Comparison of ENCODE assay signal across 27 mouse cellular contexts in genomic region chr19:58021514-58022284, GRCm38 (mm10).
A peak's percentile ranks its signal among the peaks of the same experiment; 100 is the strongest.
DNase-seq lines count a peak whose midpoint lies in the region; ATAC-seq lines count a peak whose summit lies in the region.
"Had no signal": no experiment of that assay in that cellular context is flagged by ENCODE, and none has a peak within 500 bp of the region (broad histone marks: within the 10 kb centered on the region; RNA-seq: fewer than 3 reads in every experiment).

No protein-coding gene starts in this region.

- peaks cover 4% of the 10 kb centered on the region; the same call in 1 of the 2 replicates for H3K4me1 ChIP-seq in liver, embryonic 12.5 days
- no peaks in the 10 kb centered on the region for H3K4me1 ChIP-seq in liver, embryonic 11.5 days (replicated peaks; ENCODE audit: control insufficient read depth, insufficient read depth, low read length)
- H3K4me1 ChIP-seq in liver, embryonic 16.5 days (ENCODE audit: control insufficient read depth, low read depth, low read length): no peaks in the 10 kb centered on the region
- H3K4me1 ChIP-seq: forebrain, embryonic 15.5 days; lung, embryonic 15.5 days; midbrain, embryonic 13.5 days had no signal

- no peaks in the 10 kb centered on the region for H3K9me3 ChIP-seq in liver, embryonic 12.5 days (replicated peaks)
- H3K9me3 ChIP-seq in liver, embryonic 11.5 days (ENCODE audit: control insufficient read depth, low read length): no peaks in the 10 kb centered on the region
- no peaks in the 10 kb centered on the region for H3K9me3 ChIP-seq in liver, embryonic 16.5 days (replicated peaks; ENCODE audit: control insufficient read depth, low read length)
- H3K9me3 ChIP-seq: forebrain, embryonic 15.5 days; heart, embryonic 13.5 days; lung, embryonic 15.5 days; midbrain, embryonic 13.5 days had no signal

- H3K9ac ChIP-seq in liver, embryonic 12.5 days: no peak overlapping the region
- no peak overlapping the region for H3K9ac ChIP-seq in liver, embryonic 11.5 days (ENCODE audit: low read depth, low read length)
- no peak overlapping the region for H3K9ac ChIP-seq in liver, embryonic 16.5 days (ENCODE audit: low read depth, low read length)
- H3K9ac ChIP-seq: forebrain, embryonic 15.5 days; heart, embryonic 13.5 days; lung, embryonic 15.5 days; midbrain, embryonic 13.5 days had no signal

- peak; percentile 78 for DNase-seq in heart, adult 11 months
- no peak for DNase-seq in heart, postnatal 4 days
- no peak for DNase-seq in liver, embryonic 11.5 days (ENCODE audit: low spot score)
- DNase-seq in adipocyte (ENCODE audit: low spot score) (peak; percentile 62), MN1 (ENCODE audit: low spot score) (no peak)
- no peak for DNase-seq in frontal cortex, postnatal 25 days (ENCODE audit: low spot score in 2 of 2)
- DNase-seq: adrenal gland, postnatal 10 days; cerebellum, adult 9-10 months; cerebellum, postnatal 36 days; gastrocnemius, adult 2 months; gastrocnemius, postnatal 36 days; heart, postnatal 14 days; kidney, adult 2 months; kidney, postnatal 4 days; left cerebral cortex, postnatal 4 days; lung, postnatal 36 days; retina, postnatal 1 day; right cerebral cortex, postnatal 25 days; spleen, adult 18-20 months had no signal

- H3K27me3 ChIP-seq in liver, embryonic 12.5 days (replicated peaks): no peaks in the 10 kb centered on the region
- no peaks in the 10 kb centered on the region for H3K27me3 ChIP-seq in liver, embryonic 11.5 days (replicated peaks; ENCODE audit: control insufficient read depth, insufficient read depth, low read length)
- no peaks in the 10 kb centered on the region for H3K27me3 ChIP-seq in liver, embryonic 16.5 days (ENCODE audit: control insufficient read depth, insufficient read depth, low read depth, low read length)
- H3K27me3 ChIP-seq: CH12.LX; forebrain, embryonic 15.5 days; heart, embryonic 13.5 days; lung, embryonic 15.5 days; midbrain, embryonic 13.5 days had no signal

- WGBS in liver, embryonic 12.5 days (ENCODE audit: insufficient replicate concordance): 81% methylated on average over 8 of the region's 8 CpGs
- WGBS in liver, embryonic 11.5 days: 90% methylated on average over 8 of the region's 8 CpGs
- WGBS in liver, embryonic 16.5 days (ENCODE audit: insufficient replicate concordance): 67% methylated on average over 8 of the region's 8 CpGs

- H3K27ac ChIP-seq in liver, embryonic 12.5 days: no peak overlapping the region
- no peak overlapping the region for H3K27ac ChIP-seq in liver, embryonic 11.5 days (ENCODE audit: low read depth, low read length)
- H3K27ac ChIP-seq in liver, embryonic 16.5 days (ENCODE audit: low read length): no peak overlapping the region
- H3K27ac ChIP-seq: forebrain, embryonic 15.5 days; gastrocnemius, adult 2 months; heart, embryonic 13.5 days; lung, embryonic 15.5 days; midbrain, embryonic 13.5 days had no signal

- no peak overlapping the region for H3K4me2 ChIP-seq in liver, embryonic 12.5 days
- H3K4me2 ChIP-seq in liver, embryonic 11.5 days: no peak overlapping the region
- no peak overlapping the region for H3K4me2 ChIP-seq in liver, embryonic 16.5 days (ENCODE audit: low read depth, low read length)
- H3K4me2 ChIP-seq: forebrain, embryonic 15.5 days; heart, embryonic 13.5 days; lung, embryonic 15.5 days; midbrain, embryonic 13.5 days had no signal

- H3K36me3 ChIP-seq in liver, embryonic 12.5 days: no peaks in the 10 kb centered on the region
- no peaks in the 10 kb centered on the region for H3K36me3 ChIP-seq in liver, embryonic 11.5 days (ENCODE audit: control insufficient read depth, insufficient read depth, low read length)
- no peaks in the 10 kb centered on the region for H3K36me3 ChIP-seq in liver, embryonic 16.5 days (ENCODE audit: control insufficient read depth, insufficient read depth)
- H3K36me3 ChIP-seq: forebrain, embryonic 15.5 days; heart, embryonic 13.5 days; lung, embryonic 15.5 days; midbrain, embryonic 13.5 days had no signal

- ATAC-seq in liver, embryonic 12.5 days: peak; percentile 55; the same call in 1 of the 2 replicates
- no peak for ATAC-seq in liver, embryonic 11.5 days (replicated peaks; ENCODE audit: low FRiP score)
- ATAC-seq in liver, embryonic 16.5 days (ENCODE audit: low read depth): peak; percentile 71
- ATAC-seq: forebrain, embryonic 15.5 days; hindbrain, embryonic 16.5 days; midbrain, embryonic 13.5 days had no signal

- no peak overlapping the region for H3K4me3 ChIP-seq in liver, embryonic 12.5 days
- no peak overlapping the region for H3K4me3 ChIP-seq in liver, embryonic 11.5 days (ENCODE audit: low read depth, low read length)
- H3K4me3 ChIP-seq in liver, embryonic 16.5 days (ENCODE audit: low read depth, low read length): no peak overlapping the region
- H3K4me3 ChIP-seq: forebrain, embryonic 15.5 days; gastrocnemius, adult 2 months; heart, embryonic 13.5 days; lung, embryonic 15.5 days; midbrain, embryonic 13.5 days had no signal

Comparison
In these comparisons a context has a peak if more than half of its experiments do, and no peak if none do; other contexts are left out.
1. DNase-seq: peak in heart, adult 11 months (single experiment) and adipocyte (single experiment); none in heart, postnatal 4 days (single experiment), liver, embryonic 11.5 days (single experiment), frontal cortex, postnatal 25 days (0 of 2) and MN1 (single experiment).